Mouse (Mus musculus) E14TG2a.4 (cell line): ENCODE measurements around the gene Acta1.

Experiments used
- CTCF ChIP-seq: conservative IDR thresholded peaks from 2 replicates; pipeline ENCODE4 v1.5.1; 2014; ENCODE audit warnings: low read length
- NANOG ChIP-seq: IDR thresholded peaks from 2 replicates; pipeline ENCODE4 v1.6.1; 2014; ENCODE audit warnings: borderline replicate concordance, low read length, mixed read lengths
- POU5F1 ChIP-seq: IDR thresholded peaks from 2 replicates; pipeline ENCODE4 v1.6.1; 2014; ENCODE audit warnings: low read length, borderline replicate concordance

- TF ChIP-seq CTCF (no peak), NANOG (no peak), POU5F1 (no peak)
Measured at GRCm38 (mm10) chr8:123851590-123851989, 43.0 kb downstream of the Acta1 start.
